Mouse (Mus musculus): ENCODE data around the gene Senp3. TPM values are rescaled to one million over a fixed set of nuclear protein-coding genes. Genes with fewer than 3 reads are reported as not detected.
"Not testable (repeated sequence)": the region's sequence is repeated elsewhere in the genome, so short reads cannot be mapped to it uniquely, and the experiment has no call there.

Gene Senp3
- total RNA-seq, 2 experiments from 2014 or later, result 108 to 140 TPM

DNA sequence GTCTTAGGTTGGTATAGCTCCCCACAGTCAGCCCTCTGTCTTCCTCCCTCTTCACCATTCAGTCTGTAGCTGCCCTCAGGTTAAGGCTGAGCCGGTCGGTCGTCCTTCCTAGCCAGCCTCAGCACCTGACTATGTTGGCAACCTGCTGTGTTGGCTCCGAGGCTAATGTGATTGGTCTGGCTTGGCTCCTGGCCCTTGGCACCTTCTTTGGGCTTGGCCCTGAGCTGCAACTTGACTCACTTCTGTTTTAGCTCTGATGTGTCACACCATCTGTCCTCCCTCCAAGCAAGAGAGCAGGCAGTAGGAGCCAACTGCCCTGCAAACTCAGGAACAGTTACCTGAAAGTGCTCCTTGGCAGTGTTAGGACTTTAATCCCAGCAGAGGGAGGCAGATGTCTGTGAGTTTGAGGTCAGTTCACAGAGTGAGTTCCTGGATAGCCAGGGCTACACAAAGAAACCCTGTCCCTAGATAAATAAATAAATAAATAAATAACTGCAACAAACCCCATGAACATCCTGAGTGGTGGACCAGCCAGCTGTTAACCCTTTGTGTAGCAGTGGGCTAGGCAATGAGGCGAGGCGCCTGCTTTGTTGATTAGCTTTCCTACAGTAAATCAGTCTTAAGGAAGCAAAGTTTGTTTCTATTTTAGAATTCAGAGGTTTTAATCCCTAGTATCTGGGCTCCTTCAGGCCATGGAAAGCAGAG is 25.0 kb upstream of the Senp3 start:
- ATAC-seq (replicated peaks; ENCODE audit: poor library complexity), result no peak

DNA sequence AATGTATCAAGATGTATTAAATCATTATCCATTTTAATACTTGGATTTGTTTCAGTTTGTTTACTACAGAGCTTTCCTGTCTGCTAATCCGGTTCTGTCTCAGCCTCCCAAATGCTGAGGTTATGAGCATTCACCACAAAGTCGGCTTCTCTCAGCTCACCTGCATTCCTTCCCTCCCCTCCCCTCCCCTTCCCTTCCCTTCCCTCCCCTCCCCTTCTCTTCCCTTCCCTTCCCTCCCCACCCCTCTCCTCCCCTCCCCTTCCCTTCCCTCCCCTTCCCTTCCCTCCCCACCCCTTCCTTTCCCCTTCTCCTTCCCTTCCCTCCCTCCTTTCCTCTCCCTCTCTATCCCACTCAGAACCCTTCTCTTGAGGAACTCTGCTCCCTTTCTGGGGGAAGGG is 22.7 kb upstream of the Senp3 start:
- no peak for ATAC-seq (replicated peaks; ENCODE audit: poor library complexity)

DNA sequence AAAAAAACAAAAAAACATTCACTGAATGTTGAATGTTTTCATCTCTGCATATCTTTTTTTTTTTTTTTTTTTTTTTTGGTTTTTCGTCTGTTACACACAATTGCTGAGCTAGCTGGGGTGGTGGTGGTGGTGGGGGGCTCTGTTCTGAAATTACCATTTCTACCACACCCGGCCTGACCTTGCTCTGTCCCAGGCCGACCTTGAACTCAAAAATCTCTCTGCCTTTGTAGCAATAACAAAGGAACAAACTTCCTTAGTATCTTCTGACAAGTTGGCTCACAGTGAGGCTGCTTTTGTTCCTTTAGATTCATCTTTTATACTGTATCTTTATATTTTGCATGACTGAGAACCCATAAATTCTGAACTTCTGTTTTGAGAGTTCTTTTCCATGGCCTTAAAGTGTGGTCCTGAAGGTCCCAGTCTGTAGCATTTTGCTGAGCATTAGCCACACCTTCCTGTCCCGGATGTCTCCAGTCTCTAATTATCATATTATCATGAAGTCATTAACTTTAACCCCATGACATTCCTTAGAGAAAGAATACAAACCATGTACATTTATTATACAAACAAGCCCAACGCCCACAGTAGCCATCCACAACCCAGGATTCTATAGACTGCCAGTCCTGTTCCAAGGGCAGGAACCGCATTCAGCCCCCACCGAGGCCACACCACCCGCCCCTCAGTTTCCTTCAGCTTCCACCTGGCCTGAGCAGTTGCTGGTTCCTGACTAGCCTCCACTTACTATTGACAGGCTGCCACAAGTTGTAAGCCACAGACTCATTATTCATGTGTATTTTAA is 22.1 kb upstream of the Senp3 start:
- no peak for ATAC-seq (replicated peaks; ENCODE audit: poor library complexity)

DNA sequence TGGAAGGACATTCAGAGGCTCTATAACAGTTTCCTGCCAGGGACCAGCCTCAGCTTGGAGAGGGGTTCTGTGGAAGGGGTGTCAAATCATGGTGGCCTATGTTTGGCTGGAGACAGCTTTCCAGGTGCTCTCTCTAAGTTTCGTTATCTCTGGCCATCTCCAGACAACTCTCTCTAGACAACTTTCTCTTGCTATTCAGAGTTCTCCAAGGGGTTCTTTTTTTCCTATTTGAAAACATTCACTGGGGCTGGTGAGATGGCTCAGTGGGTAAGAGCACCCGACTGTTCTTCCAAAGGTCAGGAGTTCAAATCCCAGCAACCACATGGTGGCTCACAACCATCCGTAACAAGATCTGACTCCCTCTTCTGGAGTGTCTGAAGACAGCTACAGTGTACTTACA is 21.5 kb upstream of the Senp3 start:
- ATAC-seq (replicated peaks; ENCODE audit: poor library complexity), result not testable (repeated sequence)

DNA sequence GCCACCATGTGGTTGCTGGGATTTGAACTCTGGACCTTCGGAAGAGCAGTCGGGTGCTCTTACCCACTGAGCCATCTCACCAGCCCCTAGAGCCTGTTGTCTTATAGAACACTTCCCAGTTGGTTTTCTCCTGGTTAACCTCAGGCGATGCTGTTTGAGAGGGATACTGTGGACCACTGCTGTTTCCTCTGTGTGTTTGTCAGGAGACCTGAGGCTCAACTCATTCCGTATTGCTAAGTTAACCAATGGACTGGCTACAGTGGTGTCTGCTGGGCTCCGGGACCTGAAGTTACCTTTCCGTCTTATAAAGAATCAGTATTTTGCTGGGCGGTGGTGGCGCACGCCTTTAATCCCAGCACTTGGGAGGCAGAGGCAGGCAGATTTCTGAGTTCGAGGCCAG is 21.0 kb upstream of the Senp3 start:
- not testable (repeated sequence) for ATAC-seq (replicated peaks; ENCODE audit: poor library complexity)

DNA sequence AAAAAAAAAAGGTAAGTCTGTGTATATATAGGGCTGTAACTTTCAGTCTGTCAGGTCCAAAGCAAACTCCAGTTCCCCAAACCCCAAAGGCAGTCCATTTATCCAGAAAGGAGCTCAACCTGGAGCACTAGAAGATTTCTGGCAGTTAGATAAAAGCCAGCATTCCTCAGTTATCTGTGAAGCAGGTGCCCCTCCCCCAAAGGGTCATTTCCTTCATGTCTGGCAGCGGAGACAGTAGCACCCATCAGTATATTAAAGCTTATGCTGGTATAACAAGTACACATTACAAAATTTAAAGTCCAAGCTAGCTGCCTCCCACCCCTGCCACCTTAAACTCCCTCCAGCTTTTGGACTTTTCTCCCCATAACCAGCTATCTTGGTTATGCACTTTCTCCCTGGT is 17.7 kb upstream of the Senp3 start:
- no peak for ATAC-seq (replicated peaks; ENCODE audit: poor library complexity)

DNA sequence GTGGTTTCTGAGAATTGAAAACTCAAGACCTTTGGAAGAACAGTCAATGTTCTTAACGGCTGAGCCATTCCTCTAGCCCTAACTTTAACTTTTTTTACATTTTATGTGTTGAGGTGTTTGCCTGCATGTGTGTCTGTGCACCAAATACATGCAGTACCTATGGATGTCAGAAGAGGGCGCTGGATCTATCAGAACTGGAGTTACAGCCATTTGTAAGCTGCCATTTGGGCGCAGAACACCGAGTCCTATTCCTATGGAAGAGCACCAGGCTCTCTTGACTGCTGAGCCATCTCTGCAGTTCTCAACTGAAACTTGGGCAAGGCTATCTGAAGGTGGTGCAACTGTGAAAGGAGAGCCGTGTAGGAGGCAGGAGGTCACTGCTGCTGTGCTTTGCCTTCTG is 16.7 kb upstream of the Senp3 start:
- ATAC-seq (replicated peaks; ENCODE audit: poor library complexity), result no peak

DNA sequence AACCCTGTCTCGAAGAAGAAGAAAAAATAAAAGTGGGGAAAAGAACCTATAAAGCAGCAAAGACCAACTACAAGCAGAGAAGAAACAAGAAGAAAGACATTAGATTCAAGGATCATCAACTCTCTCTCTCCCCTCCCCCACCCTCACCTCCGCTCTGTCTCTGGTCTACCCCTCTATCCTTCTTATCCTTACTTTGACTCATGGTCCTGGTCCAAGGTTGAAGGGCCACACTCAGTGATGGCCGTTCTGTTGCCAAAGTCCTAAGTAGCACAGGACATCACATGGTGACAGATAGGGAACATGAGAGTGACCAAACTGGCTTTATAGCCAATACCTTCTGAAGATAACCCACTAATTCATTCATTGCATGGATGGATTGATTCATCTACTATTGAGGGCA is 15.5 kb upstream of the Senp3 start:
- no peak for ATAC-seq (replicated peaks; ENCODE audit: poor library complexity)

DNA sequence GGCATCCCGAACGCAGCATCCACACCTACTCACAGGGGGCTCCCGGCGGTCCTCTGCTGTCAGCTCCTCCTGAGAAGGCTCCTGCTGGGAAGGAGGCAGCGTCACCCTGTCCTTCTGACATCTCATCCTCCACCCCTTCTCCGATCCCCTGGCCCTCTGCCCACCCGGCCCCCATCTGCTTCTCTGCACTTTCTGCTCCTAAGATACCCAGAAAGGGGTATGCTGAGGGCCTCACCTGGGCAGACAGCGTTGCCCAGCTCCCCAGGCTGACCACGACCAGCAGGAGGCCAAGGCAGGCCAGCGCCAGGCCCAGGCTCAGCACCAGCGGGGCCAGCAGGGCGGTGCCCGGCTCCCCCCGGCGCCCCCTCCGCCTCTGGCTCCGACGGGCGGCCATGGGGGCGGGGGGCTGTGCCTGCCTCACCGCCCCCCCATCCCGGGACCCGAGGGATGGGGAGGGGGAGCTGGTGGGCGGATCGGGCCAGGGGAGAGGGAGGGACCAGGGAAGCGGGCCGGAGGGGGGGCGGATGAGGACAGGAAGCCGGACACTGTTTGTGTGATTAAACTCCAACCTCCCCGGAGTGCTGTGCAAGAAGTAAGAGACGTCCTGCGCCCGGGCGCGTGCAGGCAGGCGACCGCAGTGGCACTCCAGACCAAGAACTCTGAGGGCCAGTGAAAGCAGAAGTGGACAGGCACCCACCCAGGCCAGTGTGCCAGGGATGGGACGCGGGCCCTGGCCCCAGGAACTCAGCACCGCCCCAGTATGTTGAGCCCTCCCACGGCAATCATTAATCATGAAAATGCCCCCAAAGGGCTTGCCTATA is 13.7 kb upstream of the Senp3 start, which contains the start of the genes Tnfsf12 and Tnfsfm13:
Gene Tnfsf12 (minus strand): TSS at position 489 of the 821 bp plus-strand sequence.
Gene Tnfsfm13 (minus strand): TSS at position 738 of the 821 bp plus-strand sequence.
- ATAC-seq (replicated peaks; ENCODE audit: poor library complexity), result peak; percentile 86

DNA sequence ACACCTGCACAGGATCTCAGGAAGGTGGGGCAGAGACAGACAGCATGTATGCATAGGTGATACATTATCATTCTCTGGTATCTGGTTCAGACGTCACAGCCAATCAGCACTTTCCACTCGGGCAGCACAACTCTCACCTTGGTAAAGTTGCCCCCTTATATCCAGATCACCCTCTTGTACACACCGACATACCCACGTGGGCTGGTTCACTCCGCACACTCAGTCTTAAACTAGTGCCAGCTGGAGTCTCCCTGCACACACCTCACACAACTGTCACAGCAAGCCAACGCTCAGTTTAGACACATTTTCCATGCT is 13.1 kb upstream of the Senp3 start:
- no peak for ATAC-seq (replicated peaks; ENCODE audit: poor library complexity)

DNA sequence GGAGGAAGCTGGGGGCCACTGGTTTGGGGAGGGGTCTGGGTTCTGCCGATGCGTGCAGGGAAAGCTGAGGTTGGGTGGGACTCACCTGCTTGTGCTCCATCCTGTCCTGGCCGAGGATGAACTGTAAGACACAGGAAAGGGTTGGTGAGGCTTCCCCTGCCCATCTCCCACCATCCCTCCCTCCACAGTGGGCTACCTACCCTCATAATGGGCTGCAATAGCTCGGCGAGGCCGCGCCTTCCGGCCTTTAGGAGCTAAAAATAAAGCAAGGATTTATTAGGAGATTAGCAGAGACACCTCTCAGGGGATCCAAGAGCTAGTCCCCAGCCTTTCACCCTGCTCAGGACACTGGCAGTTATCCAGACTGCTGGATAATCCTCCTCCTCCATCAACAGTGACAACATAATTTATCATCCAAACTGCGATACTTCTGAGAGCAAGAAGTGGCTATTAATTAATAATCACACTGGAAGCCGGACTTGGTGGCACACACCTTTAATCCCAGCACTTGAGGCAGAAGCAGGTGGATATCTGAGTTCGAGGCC is 11.6 kb upstream of the Senp3 start:
- ATAC-seq (replicated peaks; ENCODE audit: poor library complexity), result no peak

DNA sequence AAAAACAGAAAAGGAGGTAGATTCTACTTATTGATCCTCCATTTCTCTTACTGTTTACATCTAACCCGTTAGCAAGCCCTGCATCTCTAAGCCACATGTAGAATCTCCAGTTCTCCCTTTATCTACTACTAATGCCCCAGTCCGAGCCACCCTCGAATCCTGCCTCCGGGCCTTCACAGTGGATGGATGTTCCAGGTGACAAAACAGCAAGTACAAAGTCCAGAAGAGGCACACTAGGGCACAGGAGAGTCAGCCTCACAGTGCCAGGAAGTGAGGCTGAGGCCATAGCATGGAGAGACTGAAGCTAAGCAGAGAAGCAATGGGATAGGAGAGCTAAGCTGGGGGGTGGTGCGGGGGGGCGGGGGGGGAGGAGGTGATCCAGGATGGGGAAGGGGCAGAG is 11.0 kb upstream of the Senp3 start:
- ATAC-seq (replicated peaks; ENCODE audit: poor library complexity), result no peak

DNA sequence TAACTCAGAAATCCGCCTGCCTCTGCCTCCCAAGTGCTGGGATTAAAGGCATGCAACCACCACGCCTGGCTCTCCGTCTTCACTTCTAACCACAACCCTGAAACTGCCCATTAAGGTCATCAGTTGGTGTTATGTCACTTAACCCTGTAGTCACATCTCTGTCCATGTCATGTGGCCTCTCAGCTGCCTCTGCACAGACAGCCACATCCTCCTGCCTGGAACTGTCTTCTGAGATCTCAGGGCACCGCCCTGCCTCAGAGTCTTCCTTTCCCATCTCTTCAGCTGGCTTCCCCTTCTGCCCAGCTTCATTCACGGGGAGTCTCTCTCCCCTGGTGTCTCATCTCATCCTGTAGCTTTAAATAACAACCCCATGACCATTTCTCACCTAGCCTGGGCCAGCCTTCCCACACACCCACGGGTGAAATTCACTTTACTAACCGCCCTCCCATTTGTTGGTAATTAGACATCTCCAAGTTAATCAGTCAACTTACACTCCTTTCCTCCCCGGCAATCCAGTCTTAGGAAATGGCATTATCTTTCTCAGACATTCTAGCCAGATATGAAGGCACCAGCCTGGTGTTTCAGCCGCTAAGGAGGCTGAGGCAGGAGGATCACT is 10.4 kb upstream of the Senp3 start:
- peak; percentile 44 for ATAC-seq (replicated peaks; ENCODE audit: poor library complexity)

DNA sequence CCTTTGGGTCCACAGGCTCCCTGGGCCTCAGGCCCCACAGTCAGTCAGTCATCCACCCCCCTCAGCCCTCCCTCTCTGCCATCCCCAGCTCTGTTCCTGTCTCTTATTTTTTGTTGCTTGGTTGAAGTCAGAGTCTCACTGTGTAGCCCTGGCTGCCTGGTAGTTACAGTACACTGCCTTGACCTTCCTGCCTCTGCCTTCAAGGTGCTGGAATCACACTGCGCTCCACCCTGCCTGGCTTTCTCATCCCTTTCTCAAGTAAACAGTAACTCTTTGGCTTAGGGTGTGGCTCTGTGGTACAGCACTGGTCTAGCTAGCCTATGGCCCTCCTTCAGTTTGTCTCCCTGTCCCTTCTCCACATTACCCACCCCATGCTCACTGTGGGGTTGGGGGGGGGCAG is 8.0 kb upstream of the Senp3 start:
- no peak for ATAC-seq (replicated peaks; ENCODE audit: poor library complexity)

DNA sequence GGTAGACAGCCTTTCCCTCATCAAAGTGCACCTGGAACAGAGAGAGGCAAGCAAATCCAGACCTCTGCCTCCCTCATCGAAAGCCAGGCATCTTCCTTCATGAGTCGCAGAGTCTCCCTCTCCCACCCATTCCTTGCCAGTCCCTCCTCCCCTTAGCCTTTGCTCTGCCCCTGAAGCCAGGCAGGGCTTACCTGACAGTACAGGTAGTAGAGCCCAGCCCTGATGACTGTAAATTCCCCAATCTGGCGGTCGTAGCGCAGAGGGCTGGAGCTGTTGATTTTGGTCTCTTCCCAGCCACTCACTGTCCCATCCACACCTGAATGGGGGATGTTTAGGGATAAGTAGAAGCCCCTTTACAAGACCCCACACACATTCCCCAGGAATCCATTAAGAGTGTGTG is 5.2 kb upstream of the Senp3 start:
- ATAC-seq (replicated peaks; ENCODE audit: poor library complexity), result no peak

DNA sequence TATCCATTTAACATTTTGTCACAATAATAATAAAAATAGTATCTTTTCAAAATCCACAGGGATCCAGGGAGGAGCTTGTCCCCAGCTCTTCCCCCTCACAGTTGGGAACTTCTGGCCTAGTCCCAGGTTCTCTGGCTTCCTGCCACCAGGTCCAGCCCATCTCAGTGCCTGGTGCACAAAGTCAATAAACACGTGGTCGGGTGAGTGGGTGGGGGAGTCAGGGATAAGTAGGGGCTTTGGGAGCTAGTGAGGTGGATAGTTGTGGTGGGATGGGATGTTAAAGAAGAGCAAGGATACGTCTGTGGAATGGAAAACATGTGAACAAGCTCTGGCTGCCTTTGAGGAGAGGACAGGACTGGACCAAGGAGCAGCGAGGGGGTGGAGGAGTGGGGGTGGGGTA is 4.5 kb upstream of the Senp3 start:
- ATAC-seq (replicated peaks; ENCODE audit: poor library complexity), result no peak

DNA sequence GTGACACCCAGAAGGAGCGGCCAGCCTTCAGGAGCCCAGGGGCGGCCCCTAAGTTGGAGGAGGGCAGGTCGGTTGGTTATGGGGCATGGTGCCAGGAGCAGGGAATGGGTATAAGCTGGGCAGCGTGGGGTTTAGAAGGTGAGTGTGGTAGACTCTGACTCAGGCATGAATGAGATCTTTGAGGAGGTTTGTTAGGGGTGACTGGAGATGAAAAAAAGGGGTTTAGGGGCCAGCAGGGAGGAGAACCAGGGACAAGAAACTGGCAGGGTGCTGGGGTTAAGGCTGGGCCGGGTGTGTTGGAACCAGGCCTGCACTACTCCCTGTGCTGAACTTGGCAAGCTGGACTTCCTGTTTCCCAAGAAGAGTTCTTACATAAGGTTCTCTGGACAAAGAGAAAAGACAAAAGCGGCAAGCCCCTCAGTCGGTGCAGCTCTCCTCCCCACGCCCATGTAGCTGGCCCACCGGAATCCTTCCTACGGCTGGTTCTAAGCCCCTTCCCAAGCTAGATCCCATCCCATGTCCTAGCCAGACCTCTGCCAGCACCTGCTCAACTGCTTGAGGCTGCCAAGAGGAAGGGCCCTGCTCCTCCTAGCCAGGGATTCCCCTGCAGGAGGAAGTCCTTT is 3.8 kb upstream of the Senp3 start, which contains the start of gene Tnfsf13:
Gene Tnfsf13 (minus strand): TSS at position 259 of the 623 bp plus-strand sequence.
- peak; percentile 33 for ATAC-seq (replicated peaks; ENCODE audit: poor library complexity)

DNA sequence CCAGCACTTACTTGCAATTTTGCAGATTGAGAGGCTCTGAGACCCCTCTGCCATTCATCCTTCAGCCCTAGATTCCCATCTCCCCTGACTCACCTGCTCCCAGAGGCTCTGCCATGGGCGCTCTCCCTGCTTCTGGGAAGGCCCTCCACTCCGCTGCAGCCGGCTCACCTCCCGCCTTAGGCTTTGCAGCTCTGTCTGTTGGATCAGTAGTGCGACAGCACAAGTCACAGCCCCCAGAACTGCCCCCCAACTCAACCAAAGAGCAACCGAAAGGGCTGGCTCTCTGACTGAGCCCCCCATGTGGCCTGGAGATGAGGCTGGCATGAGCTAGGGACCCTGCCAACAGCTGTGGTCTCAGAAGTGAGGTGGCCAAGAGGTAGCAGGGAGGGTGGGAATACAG is 3.1 kb upstream of the Senp3 start:
- ATAC-seq (replicated peaks; ENCODE audit: poor library complexity), result no peak

DNA sequence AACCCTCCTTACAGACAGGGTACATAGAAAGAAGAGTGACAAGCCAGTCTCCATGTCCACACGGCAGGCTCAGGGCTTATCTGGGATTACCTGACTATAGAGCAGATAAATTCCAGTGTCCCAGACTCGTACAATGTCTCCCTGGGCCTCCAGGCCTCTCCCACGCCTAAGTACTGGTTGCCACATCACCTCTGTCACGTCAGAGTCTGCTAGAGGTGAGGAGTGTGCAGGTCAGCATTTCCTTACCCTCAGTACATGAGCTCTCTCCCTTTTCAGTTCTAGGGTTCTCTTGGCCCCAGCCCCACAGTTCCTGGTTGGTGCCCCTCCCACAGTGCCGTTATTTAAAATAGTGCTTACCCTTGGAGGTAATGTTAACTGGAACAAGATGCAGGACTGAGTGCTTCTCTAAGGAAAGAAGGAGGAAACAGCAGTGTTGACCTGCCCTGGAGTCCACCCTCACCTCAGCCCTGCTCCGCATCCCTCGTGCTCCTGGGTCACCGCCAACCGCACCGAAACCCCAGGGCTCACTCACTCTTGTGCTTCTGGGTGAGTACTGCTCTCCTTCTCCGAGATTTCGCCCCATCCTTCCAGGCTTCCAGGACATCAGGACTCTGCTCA is 2.4 kb upstream of the Senp3 start:
- no peak for ATAC-seq (replicated peaks; ENCODE audit: poor library complexity)

DNA sequence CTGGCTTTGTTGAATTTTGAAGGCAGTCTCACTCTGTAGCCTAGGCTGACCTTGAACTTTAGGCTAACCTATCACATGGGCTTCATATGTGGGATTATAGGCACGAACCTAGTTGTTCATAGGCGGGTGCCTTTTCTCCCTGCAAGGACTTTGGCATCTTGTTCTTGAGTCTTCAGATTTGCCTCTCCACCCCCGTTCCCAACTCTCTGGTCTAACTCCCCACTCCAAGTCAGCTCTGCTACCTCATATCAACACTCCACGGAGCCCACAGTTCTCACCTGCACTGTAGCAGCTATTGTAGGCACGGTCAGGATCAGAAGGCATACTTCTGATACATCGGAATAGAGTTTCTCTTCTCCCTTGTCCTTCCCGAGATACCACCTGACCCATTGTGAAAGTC is 1.7 kb upstream of the Senp3 start:
- ATAC-seq (replicated peaks; ENCODE audit: poor library complexity), result no peak
